Mouse (Mus musculus) layer of hippocampus, adult 11-12 months (tissue): ENCODE results near the gene Alcam.

Experiments used
- DNase-seq: peaks from one replicate; pipeline ENCODE4 v3.0.0; 2022; ENCODE audit warnings: low spot score

Alcam gene

DNA sequence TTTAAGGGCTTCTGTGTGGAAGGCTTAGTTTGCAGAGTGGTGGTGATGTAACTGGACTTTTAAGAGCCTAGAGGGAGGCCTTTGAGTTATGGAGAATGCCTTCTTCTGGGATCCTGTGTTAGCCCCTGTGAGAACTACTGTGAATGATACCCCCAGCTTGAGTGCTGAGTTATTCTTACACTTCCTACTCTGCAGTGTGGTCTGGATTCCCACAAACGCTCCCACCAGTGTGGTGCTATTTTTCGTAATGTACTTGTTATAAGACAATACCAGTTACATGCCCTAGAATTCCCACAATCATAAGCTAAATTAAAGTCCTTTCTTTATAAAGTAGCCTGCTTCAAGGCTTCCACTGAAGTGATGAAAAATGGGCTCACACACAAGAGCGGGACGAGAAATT is 87.0 kb downstream of the Alcam start:
- DNase-seq: no peak

DNA sequence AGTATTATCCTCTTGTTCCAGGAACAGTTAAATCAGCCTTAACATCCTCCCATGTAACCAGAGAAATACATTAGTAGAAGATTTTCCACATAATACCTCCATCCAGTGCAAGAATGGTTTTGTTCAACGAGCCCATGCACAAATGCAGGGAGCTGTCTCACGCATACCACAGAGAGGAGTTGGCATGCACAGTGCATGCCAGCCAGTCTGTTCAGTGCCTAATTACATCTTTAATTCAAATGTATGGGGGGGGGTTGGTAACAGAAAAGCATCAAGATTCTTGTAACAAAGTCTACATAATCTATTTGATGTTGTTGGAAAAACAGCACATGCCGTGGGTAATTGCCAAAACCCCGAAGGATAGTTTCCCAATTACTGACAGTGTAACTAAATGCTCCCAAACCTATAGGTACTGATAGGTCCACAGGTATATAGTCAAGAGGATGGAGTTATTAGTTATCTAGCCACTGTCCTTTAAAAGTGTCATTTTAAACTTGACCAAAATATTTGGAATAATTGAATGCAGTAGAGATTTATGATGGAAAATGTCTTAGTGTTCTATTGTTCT is 89.8 kb downstream of the Alcam start:
- no peak for DNase-seq

DNA sequence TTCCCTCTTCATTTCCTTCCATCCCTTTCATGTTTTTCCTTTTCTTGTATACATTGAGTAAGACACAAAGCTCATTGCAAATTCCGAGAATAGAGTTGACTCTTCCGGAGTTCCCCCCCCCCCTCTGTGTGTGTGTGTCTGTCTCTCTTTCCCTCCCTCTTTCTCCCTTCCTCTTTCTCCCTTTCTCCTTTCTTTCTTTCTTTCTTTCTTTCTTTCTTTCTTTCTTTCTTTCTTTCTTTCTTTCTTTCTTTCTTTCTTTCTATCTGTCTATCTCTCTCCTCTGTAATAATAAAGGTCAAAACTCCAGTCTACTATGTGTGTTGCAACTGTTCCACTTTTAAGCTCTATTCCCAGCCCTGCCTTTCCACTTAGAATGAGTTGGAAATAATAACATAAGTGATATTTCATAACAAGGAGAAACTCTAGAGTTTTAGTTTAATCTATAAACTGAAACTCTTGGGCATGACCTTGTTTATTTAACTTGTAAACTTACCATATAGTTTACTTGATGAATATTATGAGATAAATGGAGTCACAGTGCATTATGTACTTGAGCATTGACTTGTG is 110.3 kb downstream of the Alcam start:
- DNase-seq: no peak

DNA sequence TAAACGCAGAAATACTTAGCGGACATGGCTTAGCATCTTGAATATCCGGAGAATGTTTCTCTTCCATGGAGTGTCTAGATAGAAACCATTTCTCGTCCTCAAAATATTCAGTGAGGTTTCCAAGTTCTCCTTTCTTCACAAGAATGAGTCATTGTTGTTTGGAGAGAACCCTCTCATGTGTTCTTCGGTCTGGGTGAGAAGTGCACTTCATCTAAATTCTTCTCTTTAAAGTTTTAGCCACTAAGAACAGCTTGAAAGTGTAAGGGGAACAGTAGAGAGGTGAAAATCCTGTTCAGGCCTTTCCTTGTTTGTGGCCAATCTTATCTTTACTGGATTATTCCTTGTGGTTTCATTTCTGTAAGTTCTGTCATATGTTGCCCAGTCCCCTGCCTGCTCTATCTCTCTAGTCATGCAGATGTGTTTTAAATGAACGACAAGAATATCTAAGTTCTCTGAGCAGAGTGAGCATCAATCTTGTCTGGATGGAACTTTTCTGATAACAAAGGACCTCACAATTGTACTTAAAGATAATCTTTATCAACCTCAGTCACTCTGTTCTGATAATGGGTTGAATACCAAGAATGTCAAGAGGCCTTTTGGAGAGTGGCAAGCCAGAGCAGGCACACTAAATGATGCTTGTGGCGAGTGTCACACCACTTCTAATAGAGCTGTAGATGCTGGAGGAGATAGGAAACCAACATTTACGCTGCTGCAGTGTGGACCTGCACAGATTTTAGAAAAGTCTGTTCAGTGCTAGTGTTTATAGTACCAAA is 111.0 kb downstream of the Alcam start:
- DNase-seq: no peak

GRCm38 (mm10) chr16:52334084-52334483 is 119.8 kb downstream of the Alcam start:
- no peak for DNase-seq

GRCm38 (mm10) chr16:52333631-52334030 is 120.2 kb downstream of the Alcam start:
- no peak for DNase-seq

DNA sequence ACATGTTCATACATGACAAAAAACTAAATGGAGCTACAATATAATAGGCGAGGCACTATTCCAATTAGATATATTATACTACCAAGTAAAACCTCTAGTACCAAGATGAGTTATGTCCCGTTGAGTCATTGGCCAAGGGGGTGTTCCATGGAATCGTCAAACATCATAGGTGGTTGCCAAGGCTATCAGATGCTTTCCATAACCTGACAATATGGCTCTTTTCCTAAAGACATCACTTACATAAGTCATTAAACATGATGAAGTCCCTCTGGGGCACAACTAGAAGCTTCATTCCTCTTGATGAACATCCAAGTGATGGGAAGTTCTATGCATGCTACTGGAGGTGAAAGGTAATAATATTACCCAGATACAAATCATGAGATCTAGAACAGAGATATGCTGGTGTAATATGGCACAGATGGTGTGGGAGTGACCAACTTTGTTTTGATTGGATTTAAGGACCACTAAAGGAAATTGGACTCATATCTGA is 122.5 kb downstream of the Alcam start:
- DNase-seq: no peak

DNA sequence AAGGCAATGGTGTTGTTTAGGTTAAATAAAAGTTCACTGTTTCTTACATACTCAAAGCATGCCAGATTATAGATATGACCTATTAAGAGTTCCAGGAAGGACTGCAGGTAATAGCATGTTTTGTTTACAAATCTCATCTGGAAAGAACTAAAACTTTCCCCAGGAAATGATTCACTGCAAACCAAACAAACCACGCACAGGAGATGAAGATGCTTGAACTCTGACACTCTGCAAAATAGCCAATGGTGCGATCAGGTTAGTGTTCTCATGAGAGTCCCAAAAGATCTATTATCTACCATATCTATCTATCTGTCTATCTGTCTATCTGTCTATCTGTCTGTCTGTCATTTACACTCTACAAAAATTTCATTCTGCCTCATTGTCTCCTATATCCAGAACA is 124.5 kb downstream of the Alcam start:
- DNase-seq: no peak

- no peak for DNase-seq
These were observed 134.6 kb downstream of the Alcam start for GRCm38 (mm10) chr16:52319229-52319628.

GRCm38 (mm10) chr16:52311073-52311472 is 142.8 kb downstream of the Alcam start:
- DNase-seq: peak; percentile 85

DNA sequence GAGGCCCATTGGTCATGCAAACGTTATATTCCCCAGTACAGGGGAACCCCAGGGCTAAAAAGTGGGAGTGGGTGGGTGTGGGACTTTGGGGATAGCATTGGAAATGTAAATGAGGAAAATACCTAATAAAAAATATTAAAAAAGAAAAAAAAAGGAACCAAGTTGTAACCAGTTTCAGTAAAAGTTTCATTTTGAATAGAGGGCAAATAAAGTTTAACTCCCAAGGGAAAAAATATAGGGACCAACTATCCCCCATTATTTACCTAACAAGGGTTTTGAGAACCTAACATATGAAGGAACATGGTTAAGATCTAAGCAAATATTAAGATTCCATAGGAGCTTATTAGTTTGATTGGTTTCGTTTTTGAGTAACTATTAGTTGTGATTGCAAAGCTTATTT is 146.9 kb downstream of the Alcam start:
- no peak for DNase-seq

DNA sequence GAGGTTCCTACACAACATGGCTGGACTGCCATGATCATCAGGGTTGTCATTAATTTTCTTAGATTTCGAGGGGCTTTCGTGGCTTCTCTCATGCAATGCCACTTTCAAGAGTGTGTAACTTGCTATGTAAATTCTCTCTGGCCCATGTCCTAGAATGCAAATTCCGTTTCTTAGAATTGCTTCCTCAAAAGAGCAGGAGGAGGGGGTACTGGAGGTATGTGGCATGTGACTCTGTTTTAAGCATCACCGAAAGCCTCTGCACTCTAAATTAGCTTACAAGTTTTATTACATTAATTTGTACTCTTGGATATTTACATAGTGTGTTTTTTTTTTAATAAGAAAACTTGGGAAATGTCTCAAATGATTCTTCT is 150.4 kb downstream of the Alcam start:
- no peak for DNase-seq

- DNase-seq: no peak
These were observed 150.9 kb downstream of the Alcam start for GRCm38 (mm10) chr16:52302790-52303531.

- no peak for DNase-seq
These were observed 152.1 kb downstream of the Alcam start for GRCm38 (mm10) chr16:52301730-52302129.

DNA sequence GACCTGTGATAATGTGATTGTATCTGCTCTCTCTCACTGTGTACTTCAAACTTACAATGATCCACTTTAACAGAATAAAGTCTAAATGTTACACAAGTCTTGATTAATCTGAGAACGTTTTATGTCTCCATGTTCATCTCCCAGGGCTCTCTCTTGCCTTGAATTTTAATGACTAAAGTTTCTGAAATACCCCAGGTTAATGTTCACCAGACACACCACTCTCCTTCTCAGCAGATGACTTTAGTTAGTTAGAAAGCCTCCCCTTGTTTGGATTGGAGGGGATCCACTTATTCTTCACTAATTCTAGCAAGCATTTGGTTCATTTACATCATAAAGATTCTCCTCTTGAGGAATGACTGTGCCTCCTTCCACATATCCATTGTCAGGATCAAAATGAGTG is 157.5 kb downstream of the Alcam start:
- DNase-seq: no peak

- DNase-seq: no peak
These were observed 158.3 kb downstream of the Alcam start for GRCm38 (mm10) chr16:52295535-52295934.

- no peak for DNase-seq
These were observed 161.3 kb downstream of the Alcam start for GRCm38 (mm10) chr16:52292440-52293048.

DNA sequence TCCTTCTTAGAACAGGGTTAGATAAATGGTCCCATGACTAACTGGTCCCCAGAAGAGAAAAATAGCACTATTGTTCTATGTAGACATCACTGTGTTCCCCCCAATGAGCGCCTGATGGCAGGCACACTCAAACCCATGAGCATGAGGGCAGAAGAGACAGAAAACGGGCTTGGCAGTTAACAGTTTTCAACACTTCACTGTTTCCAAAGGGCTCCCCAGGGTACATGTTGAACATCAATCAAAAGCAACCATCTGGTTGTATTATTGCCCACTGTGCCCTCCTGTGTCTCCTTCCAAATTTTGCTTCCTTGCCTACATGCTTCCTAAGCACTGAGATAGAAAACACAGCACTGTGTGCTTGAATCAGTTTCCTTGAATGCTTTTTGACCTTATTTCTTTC is 173.7 kb downstream of the Alcam start:
- DNase-seq: no peak

DNA sequence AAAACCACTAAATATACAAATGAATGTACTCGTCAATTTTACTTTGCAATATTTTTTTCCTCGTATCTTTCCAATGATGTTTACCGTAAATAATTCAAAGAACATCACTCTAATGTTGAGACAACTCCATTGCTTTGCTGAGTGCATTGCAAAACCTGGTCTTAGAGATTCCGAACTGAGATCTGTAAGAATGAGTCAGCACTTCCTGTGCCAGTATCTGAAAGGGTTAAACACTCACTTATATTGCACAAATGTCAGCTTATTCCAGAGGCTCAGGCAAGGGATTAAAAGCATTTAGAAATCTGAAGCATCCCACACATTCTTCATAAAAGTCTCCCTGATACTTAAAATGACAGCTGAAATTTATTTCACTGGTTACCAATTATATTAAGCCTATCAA is 188.8 kb downstream of the Alcam start:
- no peak for DNase-seq

DNA sequence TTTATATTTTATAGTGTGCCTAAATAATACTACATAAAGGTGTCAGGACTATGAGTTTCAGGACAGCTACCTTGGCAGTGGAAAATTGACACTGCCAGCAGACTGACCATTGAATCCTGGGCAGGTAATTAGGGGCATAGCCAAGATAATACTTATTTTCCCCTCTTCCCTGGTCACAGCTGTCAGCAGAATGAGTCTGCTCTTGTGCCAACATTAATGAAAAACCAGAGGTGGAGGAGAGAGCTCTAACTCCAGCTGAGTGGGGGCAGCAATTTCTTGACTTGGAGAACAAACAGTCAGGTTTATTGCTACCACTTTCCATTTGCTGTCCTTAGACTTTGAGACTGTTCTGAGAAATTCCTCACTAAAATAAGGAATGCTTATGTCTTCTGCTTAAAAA is 190.1 kb downstream of the Alcam start:
- DNase-seq: no peak

DNA sequence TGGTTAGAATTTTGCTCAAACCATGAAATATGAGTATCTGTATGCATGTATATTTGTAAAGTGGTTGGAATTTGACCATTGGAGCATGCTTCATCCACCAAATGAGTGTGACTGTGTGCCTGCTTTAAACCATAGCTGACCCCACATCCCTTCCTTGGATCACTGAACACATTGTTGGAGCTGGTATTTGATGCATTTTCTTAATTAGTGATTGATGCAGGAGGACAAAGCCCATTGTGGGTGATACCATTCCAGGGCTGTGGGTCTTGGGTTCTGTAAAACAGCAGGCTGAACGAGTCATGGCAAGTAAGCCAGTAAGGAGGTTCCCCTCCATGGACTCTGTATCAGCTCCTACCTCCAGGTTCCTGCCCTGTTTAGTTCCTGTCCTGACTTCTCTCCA is 191.3 kb downstream of the Alcam start:
- no peak for DNase-seq

- DNase-seq: no peak
These were observed 192.1 kb downstream of the Alcam start for GRCm38 (mm10) chr16:52261755-52262154.
